Mouse (Mus musculus): Measurements from ENCODE around the gene Adk. TPM values are rescaled to one million over a fixed set of nuclear protein-coding genes. Genes with fewer than 3 reads are reported as not detected.
"Not testable (repeated sequence)": the region's sequence is repeated elsewhere in the genome, so short reads cannot be mapped to it uniquely, and the experiment has no call there.

Adk gene
- polyA plus RNA-seq, 1 experiment from 2014 or later, result 33.5 TPM

GRCm38 (mm10) chr14:21480191-21480590, 427.8 kb downstream of the Adk start:
- Histone ChIP-seq H3K27me3 (ENCODE audit: control insufficient read depth, insufficient read depth, low read length) (no peaks in the 10 kb centered on the region), H3K4me3 (ENCODE audit: low read depth, low read length) (no peak overlapping the region), H3K27ac (ENCODE audit: low read depth, low read length) (no peak overlapping the region), H3K36me3 (ENCODE audit: control insufficient read depth, insufficient read depth, low read length) (no peaks in the 10 kb centered on the region), H3K9me3 (ENCODE audit: control insufficient read depth, low read length) (no peaks in the 10 kb centered on the region), H3K9ac (replicated peaks; ENCODE audit: low read depth, low read length) (no peak overlapping the region), H3K4me1 (ENCODE audit: control insufficient read depth, insufficient read depth, low read length) (no peaks in the 10 kb centered on the region), H3K4me2 (ENCODE audit: low read depth, low read length) (no peak overlapping the region)
- WGBS, result 88% methylated on average over 5 of the region's 5 CpGs
- no peak for ATAC-seq (ENCODE audit: low read depth)

GRCm38 (mm10) chr14:21481231-21481630, 428.9 kb downstream of the Adk start, which contains the start of gene Kat6b:
Kat6b (plus strand) TSS chr14:21481434.
- H3K27me3 ChIP-seq (ENCODE audit: control insufficient read depth, insufficient read depth, low read length), result no peaks in the 10 kb centered on the region
- H3K27ac ChIP-seq (ENCODE audit: low read depth, low read length), result no peak within 1 kb of the TSS
- H3K4me3 ChIP-seq (ENCODE audit: low read depth, low read length), result no peak within 1 kb of the TSS
- H3K36me3 ChIP-seq (ENCODE audit: control insufficient read depth, insufficient read depth, low read length), result no peaks in the 10 kb centered on the region
- no peak for ATAC-seq (ENCODE audit: low read depth)
- H3K9me3 ChIP-seq (ENCODE audit: control insufficient read depth, low read length), result no peaks in the 10 kb centered on the region
- H3K9ac ChIP-seq (replicated peaks; ENCODE audit: low read depth, low read length), result no peak within 1 kb of the TSS
- no peak within 1 kb of the TSS for H3K4me2 ChIP-seq (ENCODE audit: low read depth, low read length)
- 92% methylated on average over 7 of the region's 7 CpGs for WGBS
- H3K4me1 ChIP-seq (ENCODE audit: control insufficient read depth, insufficient read depth, low read length), result no peaks in the 10 kb centered on the region

DNA sequence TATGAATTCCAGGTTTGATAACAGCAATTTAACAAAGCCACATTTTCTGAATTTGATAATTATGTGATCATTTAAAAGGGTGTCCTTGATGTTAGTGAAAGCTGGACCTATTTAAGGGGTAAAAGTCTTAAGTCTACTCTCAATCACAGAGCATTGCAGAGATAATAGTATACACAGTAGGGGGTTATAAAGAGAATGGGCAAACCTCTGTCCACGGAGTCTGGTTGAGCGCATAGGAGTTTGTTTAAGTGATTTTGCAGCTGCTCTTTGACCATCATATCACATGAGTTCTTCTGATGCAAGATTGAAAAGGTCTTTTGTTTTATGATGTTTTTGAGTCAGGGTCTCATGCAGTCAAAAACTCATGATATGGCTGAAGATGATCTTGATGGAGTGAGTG, 431.8 kb downstream of the Adk start:
- ATAC-seq (ENCODE audit: low read depth), result no peak
- no peaks in the 10 kb centered on the region for H3K9me3 ChIP-seq (ENCODE audit: control insufficient read depth, low read length)
- no peaks in the 10 kb centered on the region for H3K36me3 ChIP-seq (ENCODE audit: control insufficient read depth, insufficient read depth, low read length)
- H3K4me3 ChIP-seq (ENCODE audit: low read depth, low read length), result no peak overlapping the region
- no peak overlapping the region for H3K9ac ChIP-seq (replicated peaks; ENCODE audit: low read depth, low read length)
- 80% methylated on average over 2 of the region's 2 CpGs for WGBS
- H3K27me3 ChIP-seq (ENCODE audit: control insufficient read depth, insufficient read depth, low read length), result no peaks in the 10 kb centered on the region
- no peak overlapping the region for H3K27ac ChIP-seq (ENCODE audit: low read depth, low read length)
- no peak overlapping the region for H3K4me2 ChIP-seq (ENCODE audit: low read depth, low read length)
- H3K4me1 ChIP-seq (ENCODE audit: control insufficient read depth, insufficient read depth, low read length), result no peaks in the 10 kb centered on the region

DNA sequence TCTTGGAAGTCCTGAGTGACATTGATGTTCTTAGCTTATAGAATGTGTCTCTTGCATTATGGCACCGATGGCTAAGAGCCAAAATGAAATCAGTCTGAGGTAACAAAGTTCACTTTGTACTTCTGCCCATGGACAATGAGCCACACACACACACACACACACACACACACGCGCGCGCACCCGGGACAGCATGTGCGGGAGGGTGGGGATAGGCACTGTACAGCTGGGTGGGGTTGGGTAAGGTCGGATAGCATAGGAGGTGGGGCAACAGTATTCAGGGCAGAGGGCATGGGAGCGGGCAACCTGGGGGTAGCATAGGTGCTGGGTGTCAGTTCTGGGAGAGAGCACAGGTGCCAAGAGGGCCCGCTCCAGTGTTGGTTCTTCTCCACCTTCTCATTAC, 432.3 kb downstream of the Adk start:
- WGBS, result 93% methylated on average over 10 of the region's 10 CpGs
- Histone ChIP-seq H3K27ac (ENCODE audit: low read depth, low read length) (no peak overlapping the region), H3K9ac (replicated peaks; ENCODE audit: low read depth, low read length) (no peak overlapping the region), H3K27me3 (ENCODE audit: control insufficient read depth, insufficient read depth, low read length) (no peaks in the 10 kb centered on the region), H3K4me3 (ENCODE audit: low read depth, low read length) (no peak overlapping the region), H3K36me3 (ENCODE audit: control insufficient read depth, insufficient read depth, low read length) (no peaks in the 10 kb centered on the region), H3K4me1 (ENCODE audit: control insufficient read depth, insufficient read depth, low read length) (no peaks in the 10 kb centered on the region), H3K9me3 (ENCODE audit: control insufficient read depth, low read length) (no peaks in the 10 kb centered on the region), H3K4me2 (ENCODE audit: low read depth, low read length) (no peak overlapping the region)
- ATAC-seq (ENCODE audit: low read depth), result no peak

DNA sequence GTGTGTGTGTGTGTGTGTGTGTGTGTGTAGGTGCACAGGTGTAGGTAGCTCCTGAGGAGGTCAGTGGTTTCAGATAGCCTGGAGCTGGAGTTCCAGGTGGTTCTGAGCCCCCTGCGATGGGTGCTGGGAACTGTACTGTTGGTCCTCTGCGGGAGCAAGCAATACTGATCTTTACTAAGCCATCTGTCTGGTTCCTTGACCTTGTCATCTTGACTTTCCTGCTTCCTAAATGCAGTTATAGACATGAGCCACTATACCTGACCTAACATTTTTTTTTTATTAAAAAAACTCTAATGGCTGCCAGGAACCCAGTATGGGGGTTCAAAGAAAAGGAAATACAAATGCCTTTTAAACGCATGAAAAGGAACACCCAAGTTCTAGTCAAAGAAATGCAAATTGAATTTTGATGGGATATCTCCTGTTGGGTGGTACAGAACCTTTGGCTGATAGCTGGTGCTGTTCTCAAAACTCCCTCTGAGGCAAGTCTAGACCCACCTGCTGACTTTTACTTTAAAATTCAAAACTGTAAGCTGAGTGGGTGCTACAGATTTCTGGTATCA, 433.7 kb downstream of the Adk start:
- H3K9me3 ChIP-seq (ENCODE audit: control insufficient read depth, low read length), result no peaks in the 10 kb centered on the region
- 93% methylated on average over 3 of the region's 3 CpGs for WGBS
- no peaks in the 10 kb centered on the region for H3K27me3 ChIP-seq (ENCODE audit: control insufficient read depth, insufficient read depth, low read length)
- H3K4me3 ChIP-seq (ENCODE audit: low read depth, low read length), result no peak overlapping the region
- no peak for ATAC-seq (ENCODE audit: low read depth)
- no peak overlapping the region for H3K27ac ChIP-seq (ENCODE audit: low read depth, low read length)
- no peak overlapping the region for H3K9ac ChIP-seq (replicated peaks; ENCODE audit: low read depth, low read length)
- H3K36me3 ChIP-seq (ENCODE audit: control insufficient read depth, insufficient read depth, low read length), result no peaks in the 10 kb centered on the region
- H3K4me2 ChIP-seq (ENCODE audit: low read depth, low read length), result no peak overlapping the region
- H3K4me1 ChIP-seq (ENCODE audit: control insufficient read depth, insufficient read depth, low read length), result no peaks in the 10 kb centered on the region

DNA sequence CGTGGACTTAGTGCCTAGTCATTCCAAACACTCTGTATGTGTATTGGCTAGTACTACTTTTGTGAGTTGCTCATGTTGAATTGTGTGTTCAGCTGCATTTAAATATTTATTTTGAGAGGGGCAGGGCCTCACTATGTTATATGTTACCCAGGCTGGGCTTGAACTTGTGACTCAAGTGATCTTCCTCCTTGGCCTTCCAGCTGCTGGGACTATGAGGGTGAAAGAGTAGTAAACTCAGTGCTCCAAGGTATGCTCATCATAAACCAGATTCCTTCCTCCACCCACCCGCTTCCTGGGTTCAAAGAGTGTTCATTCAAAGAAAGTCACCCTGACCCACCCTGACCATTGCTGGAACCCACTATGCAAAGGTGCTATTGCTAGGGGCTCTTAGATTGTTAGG, 434.8 kb downstream of the Adk start:
- not testable (repeated sequence) for H3K27me3 ChIP-seq (ENCODE audit: control insufficient read depth, insufficient read depth, low read length); H3K36me3 ChIP-seq (ENCODE audit: control insufficient read depth, insufficient read depth, low read length); H3K4me2 ChIP-seq (ENCODE audit: low read depth, low read length); H3K9me3 ChIP-seq (ENCODE audit: control insufficient read depth, low read length); H3K9ac ChIP-seq (replicated peaks; ENCODE audit: low read depth, low read length); ATAC-seq (ENCODE audit: low read depth); H3K4me3 ChIP-seq (ENCODE audit: low read depth, low read length); H3K27ac ChIP-seq (ENCODE audit: low read depth, low read length); H3K4me1 ChIP-seq (ENCODE audit: control insufficient read depth, insufficient read depth, low read length)
- 93% methylated on average over 2 of the region's 2 CpGs for WGBS

DNA sequence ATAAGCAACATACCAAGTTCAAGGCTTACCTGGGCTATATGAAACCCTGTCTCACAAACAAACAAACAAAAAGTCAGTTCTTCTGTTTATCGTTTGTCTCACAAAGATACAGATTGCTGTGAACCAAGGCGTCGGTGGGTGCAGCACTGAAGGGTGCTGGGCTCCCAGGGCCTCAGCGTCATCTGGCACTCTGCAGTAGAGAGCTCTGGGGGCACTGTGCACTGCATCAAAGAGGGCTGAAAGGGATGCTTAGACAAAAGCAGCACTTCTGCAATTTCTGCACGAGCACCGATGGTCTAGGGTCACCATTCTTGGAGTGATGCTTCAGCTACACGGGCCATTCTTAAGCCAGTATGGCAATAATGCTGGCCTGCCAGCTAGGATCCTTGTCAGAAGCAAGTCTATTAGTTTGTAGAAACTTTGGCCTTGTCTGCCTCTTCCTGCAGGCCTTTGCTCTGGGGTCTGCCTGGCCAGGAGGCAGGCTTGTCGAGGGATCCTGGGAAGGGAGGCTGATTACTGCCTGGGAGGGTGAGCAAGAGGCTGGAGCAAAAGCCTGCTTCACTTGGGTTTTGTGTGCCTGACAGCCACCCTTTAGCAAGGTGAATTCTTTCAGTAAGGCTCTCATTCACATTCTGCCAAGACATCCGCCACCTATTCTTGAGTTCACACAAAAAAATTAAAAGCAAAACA, 436.2 kb downstream of the Adk start:
- WGBS, result 62% methylated on average over 7 of the region's 9 CpGs
- not testable (repeated sequence) for H3K27ac ChIP-seq (ENCODE audit: low read depth, low read length); H3K4me3 ChIP-seq (ENCODE audit: low read depth, low read length); H3K4me2 ChIP-seq (ENCODE audit: low read depth, low read length); H3K4me1 ChIP-seq (ENCODE audit: control insufficient read depth, insufficient read depth, low read length); H3K27me3 ChIP-seq (ENCODE audit: control insufficient read depth, insufficient read depth, low read length); H3K36me3 ChIP-seq (ENCODE audit: control insufficient read depth, insufficient read depth, low read length); ATAC-seq (ENCODE audit: low read depth); H3K9me3 ChIP-seq (ENCODE audit: control insufficient read depth, low read length); H3K9ac ChIP-seq (replicated peaks; ENCODE audit: low read depth, low read length)

- H3K4me1 ChIP-seq (ENCODE audit: control insufficient read depth, insufficient read depth, low read length), result no peaks in the 10 kb centered on the region
- no peak for ATAC-seq (ENCODE audit: low read depth)
These were observed 436.7 kb downstream of the Adk start for GRCm38 (mm10) chr14:21489116-21489485.

DNA sequence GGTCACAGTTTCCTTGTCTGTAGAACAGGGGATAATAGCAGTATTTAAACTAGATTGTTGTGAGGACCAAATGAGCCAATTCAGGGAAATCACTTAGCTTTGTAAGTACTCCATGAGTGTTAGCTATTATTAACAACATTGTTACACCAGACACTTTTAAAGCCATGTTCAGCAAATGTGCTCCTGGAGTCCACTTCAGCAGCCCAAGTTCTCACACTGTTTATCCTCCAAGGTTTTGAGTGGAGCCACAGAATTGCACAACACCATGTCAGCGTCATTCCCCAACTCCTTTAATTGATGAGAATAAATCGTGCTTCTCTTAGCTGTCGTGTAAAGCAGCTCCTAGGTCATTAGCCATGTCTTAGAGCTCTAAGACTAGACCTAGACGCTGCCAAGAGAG, 437.8 kb downstream of the Adk start:
- Histone ChIP-seq H3K4me3 (ENCODE audit: low read depth, low read length) (no peak overlapping the region), H3K36me3 (ENCODE audit: control insufficient read depth, insufficient read depth, low read length) (no peaks in the 10 kb centered on the region), H3K9me3 (ENCODE audit: control insufficient read depth, low read length) (no peaks in the 10 kb centered on the region), H3K27me3 (ENCODE audit: control insufficient read depth, insufficient read depth, low read length) (no peaks in the 10 kb centered on the region), H3K9ac (replicated peaks; ENCODE audit: low read depth, low read length) (no peak overlapping the region), H3K4me2 (ENCODE audit: low read depth, low read length) (no peak overlapping the region), H3K4me1 (ENCODE audit: control insufficient read depth, insufficient read depth, low read length) (no peaks in the 10 kb centered on the region), H3K27ac (ENCODE audit: low read depth, low read length) (no peak overlapping the region)
- 57% methylated on average over 4 of the region's 4 CpGs for WGBS
- ATAC-seq (ENCODE audit: low read depth), result no peak

More at GRCm38 (mm10) chr14:21489116-21489485, 436.7 kb downstream of the Adk start:
- no peaks in the 10 kb centered on the region for H3K36me3 ChIP-seq (ENCODE audit: control insufficient read depth, insufficient read depth, low read length)
- H3K4me3 ChIP-seq (ENCODE audit: low read depth, low read length), result no peak overlapping the region
- H3K4me2 ChIP-seq (ENCODE audit: low read depth, low read length), result no peak overlapping the region
- WGBS, result 37% methylated on average over 3 of the region's 3 CpGs
- H3K9me3 ChIP-seq (ENCODE audit: control insufficient read depth, low read length), result no peaks in the 10 kb centered on the region
- no peaks in the 10 kb centered on the region for H3K27me3 ChIP-seq (ENCODE audit: control insufficient read depth, insufficient read depth, low read length)
- H3K27ac ChIP-seq (ENCODE audit: low read depth, low read length), result no peak overlapping the region
- H3K9ac ChIP-seq (replicated peaks; ENCODE audit: low read depth, low read length), result no peak overlapping the region
